Mouse (Mus musculus) kidney, embryonic 15.5 days (tissue): ENCODE results near the gene Foxs1. TPM values are rescaled to one million over a fixed set of nuclear protein-coding genes. Genes with fewer than 3 reads are reported as not detected.

Experiments
- ATAC-seq: fragments of 200-750 bp; cut with Nextera tagmentation; replicated peaks from 2 replicates; pipeline ENCODE4 v1.8.0; 2017; ENCODE audit warnings: moderate TSS enrichment; ENCODE audit not compliant: low FRiP score
- H3K27ac ChIP-seq: fragments of 300-500 bp; sonication (generic); 2 replicates; pipeline ENCODE4 v1.5.1; 2015; ENCODE audit warnings: mild to moderate bottlenecking, inconsistent platforms
- H3K27me3 ChIP-seq: fragments of 300-500 bp; sonication (generic); 2 replicates; pipeline ENCODE4 v1.6.1; 2015; ENCODE audit warnings: inconsistent platforms
- H3K36me3 ChIP-seq: fragments of 300-500 bp; sonication (generic); 2 replicates; pipeline ENCODE4 v1.6.1; 2015; ENCODE audit warnings: inconsistent platforms
- H3K4me1 ChIP-seq: fragments of 300-500 bp; sonication (generic); 2 replicates; pipeline ENCODE4 v1.6.1; 2015; ENCODE audit warnings: inconsistent platforms
- H3K4me2 ChIP-seq: fragments of 300-500 bp; sonication (generic); 2 replicates; pipeline ENCODE4 v1.6.1; 2015; ENCODE audit warnings: moderate library complexity, mild to moderate bottlenecking, inconsistent platforms
- H3K4me3 ChIP-seq: fragments of 300-500 bp; sonication (generic); replicated peaks from 2 replicates; pipeline ENCODE4 v1.5.1; 2015; ENCODE audit warnings: mild to moderate bottlenecking, inconsistent platforms
- H3K9ac ChIP-seq: fragments of 300-500 bp; sonication (generic); 2 replicates; pipeline ENCODE4 v1.6.1; 2015; ENCODE audit warnings: mild to moderate bottlenecking, inconsistent platforms
- H3K9me3 ChIP-seq: fragments of 300-500 bp; sonication (generic); replicated peaks from 2 replicates; pipeline ENCODE4 v1.6.1; 2016; ENCODE audit warnings: inconsistent platforms
- WGBS: fragments of 180-500 bp; shearing (Covaris S2); methylation state at CpG from one replicate; pipeline ENCODE4 v1.1.7; 2015; ENCODE audit warnings: mixed read lengths; 5-methylcytosine and 5-hydroxymethylcytosine counted together
- polyA plus RNA-seq: library from polyadenylated mRNA; unstranded; fragments of >200 nt; fragmentation: Nextera tagmentation; extraction: Ambion mirVana; gene quantifications from 2 replicates; pipeline ENCODE4 v1.2.1, GENCODE M21; 2015

The Foxs1 gene
- polyA plus RNA-seq, 1 experiment from 2014 or later = 6.9 TPM

DNA sequence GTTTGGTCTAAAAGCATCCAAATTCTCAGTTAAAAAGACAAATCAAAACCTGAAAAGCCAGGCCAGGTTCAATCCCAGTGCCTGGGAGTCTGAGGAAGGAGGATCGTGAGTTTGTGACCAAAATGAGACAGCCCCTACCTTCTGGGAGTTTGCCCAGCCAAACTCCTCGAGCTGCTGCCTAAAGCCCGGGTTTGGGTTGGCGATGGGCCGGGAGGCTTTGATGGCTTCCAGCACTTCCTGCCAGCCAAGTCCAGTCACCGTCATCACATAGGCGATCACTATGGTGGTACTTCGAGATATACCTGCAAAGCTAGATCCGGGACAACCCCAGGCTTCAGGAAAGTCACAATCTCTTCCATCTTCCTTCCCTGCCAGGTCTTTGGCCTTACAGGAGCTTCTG lies 11.0 kb upstream of the Foxs1 start:
- H3K27me3 ChIP-seq = peaks cover 90% of the 10 kb centered on the region
- 57% methylated on average over 9 of the region's 9 CpGs for WGBS

DNA sequence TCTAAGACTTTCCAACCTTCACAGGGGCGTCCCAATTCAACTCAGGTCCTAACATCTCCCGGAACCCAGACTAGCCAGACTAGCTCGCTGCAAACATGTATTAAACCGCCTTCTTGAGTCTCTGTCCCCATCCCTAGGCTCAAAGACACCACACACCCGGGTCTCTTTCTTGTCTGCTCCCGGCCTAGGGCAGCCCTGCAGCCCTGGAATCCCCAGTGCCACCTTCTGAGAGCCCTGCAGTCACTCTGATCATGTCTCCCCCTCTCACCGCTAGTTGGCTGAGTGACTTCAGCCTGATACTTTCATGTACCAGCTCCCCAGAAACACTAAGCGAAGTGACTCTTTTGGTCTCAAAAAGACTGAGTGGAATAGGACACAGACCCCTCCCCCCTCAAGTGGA lies 10.6 kb upstream of the Foxs1 start:
- peak overlapping the region; percentile 95 for H3K4me2 ChIP-seq
- H3K9ac ChIP-seq = 0 out of 2 replicates have a peak overlapping the region, but pooled peaks have one; percentile 35
- WGBS = 6% methylated on average over 8 of the region's 8 CpGs
- peaks cover 88% of the 10 kb centered on the region for H3K27me3 ChIP-seq
- H3K9me3 ChIP-seq = no peaks in the 10 kb centered on the region
- H3K4me3 ChIP-seq = peak overlapping the region; percentile 49
- ATAC-seq = no peak
- no peak overlapping the region for H3K27ac ChIP-seq
- H3K4me1 ChIP-seq = peaks cover 16% of the 10 kb centered on the region
- no peaks in the 10 kb centered on the region for H3K36me3 ChIP-seq

More for the DNA sequence above, 11.0 kb upstream of the Foxs1 start:
- Histone ChIP-seq H3K4me1 (peaks cover 16% of the 10 kb centered on the region), H3K9ac (no peak overlapping the region), H3K9me3 (no peaks in the 10 kb centered on the region), H3K4me2 (no peak overlapping the region), H3K4me3 (no peak overlapping the region), H3K36me3 (no peaks in the 10 kb centered on the region), H3K27ac (no peak overlapping the region)
- ATAC-seq = no peak

- H3K4me3 ChIP-seq = peak overlapping the region; percentile 49
- WGBS = under 1% methylated on average over 64 of the region's 65 CpGs
- peak overlapping the region; percentile 35; the same call in 1 of the 2 replicates for H3K9ac ChIP-seq
- peak; percentile 35; the same call in 1 of the 2 replicates for ATAC-seq
- peak overlapping the region; percentile 95 for H3K4me2 ChIP-seq
- no peak overlapping the region for H3K27ac ChIP-seq
- peaks cover 16% of the 10 kb centered on the region for H3K4me1 ChIP-seq
- H3K9me3 ChIP-seq = no peaks in the 10 kb centered on the region
- H3K36me3 ChIP-seq = no peaks in the 10 kb centered on the region
- H3K27me3 ChIP-seq = peaks cover 88% of the 10 kb centered on the region
Measured at GRCm38 (mm10) chr2:152942898-152943515, 10.0 kb upstream of the Foxs1 start.

GRCm38 (mm10) chr2:152941776-152942175 lies 8.8 kb upstream of the Foxs1 start:
- H3K36me3 ChIP-seq = no peaks in the 10 kb centered on the region
- no peak overlapping the region for H3K27ac ChIP-seq
- H3K4me1 ChIP-seq = peaks cover 16% of the 10 kb centered on the region
- H3K27me3 ChIP-seq = peaks cover 77% of the 10 kb centered on the region
- WGBS = 28% methylated on average over 7 of the region's 7 CpGs
- no peak overlapping the region for H3K9ac ChIP-seq
- H3K4me2 ChIP-seq = no peak overlapping the region
- no peaks in the 10 kb centered on the region for H3K9me3 ChIP-seq
- no peak for ATAC-seq
- no peak overlapping the region for H3K4me3 ChIP-seq

- Histone ChIP-seq H3K4me2 (no peak overlapping the region), H3K4me1 (peaks cover 16% of the 10 kb centered on the region), H3K9me3 (no peaks in the 10 kb centered on the region), H3K27ac (no peak overlapping the region), H3K36me3 (no peaks in the 10 kb centered on the region), H3K4me3 (no peak overlapping the region), H3K9ac (no peak overlapping the region), H3K27me3 (peaks cover 77% of the 10 kb centered on the region)
- ATAC-seq = no peak
- WGBS = 82% methylated on average over 6 of the region's 6 CpGs
Measured at GRCm38 (mm10) chr2:152941106-152941505, 8.1 kb upstream of the Foxs1 start.

DNA sequence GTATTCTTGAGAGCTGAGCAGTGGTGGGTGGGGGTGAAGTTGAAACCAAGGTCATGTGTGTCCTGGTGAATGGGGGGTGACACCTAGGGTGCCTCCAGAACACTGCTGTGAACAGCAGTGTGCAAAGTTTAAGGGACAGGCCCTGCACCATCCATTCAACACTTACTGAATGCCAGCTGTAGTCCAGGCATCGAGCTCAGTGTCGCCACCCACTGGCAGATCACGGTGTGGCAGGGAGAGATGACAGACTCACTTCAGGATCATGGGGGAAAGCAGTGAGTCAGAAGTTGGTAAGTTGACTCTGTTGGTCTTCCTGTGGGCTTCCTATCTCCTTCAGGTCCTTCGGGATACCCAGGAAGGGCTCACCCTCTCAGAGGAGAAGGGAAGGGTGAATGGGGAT lies 6.8 kb upstream of the Foxs1 start:
- 10% methylated on average over 4 of the region's 4 CpGs for WGBS
- H3K27ac ChIP-seq = no peak overlapping the region
- H3K9me3 ChIP-seq = no peaks in the 10 kb centered on the region
- no peak overlapping the region for H3K4me2 ChIP-seq
- peaks cover 73% of the 10 kb centered on the region for H3K27me3 ChIP-seq
- H3K36me3 ChIP-seq = no peaks in the 10 kb centered on the region
- H3K4me3 ChIP-seq = no peak overlapping the region
- no peak for ATAC-seq
- no peak overlapping the region for H3K9ac ChIP-seq
- H3K4me1 ChIP-seq = peaks cover 16% of the 10 kb centered on the region

DNA sequence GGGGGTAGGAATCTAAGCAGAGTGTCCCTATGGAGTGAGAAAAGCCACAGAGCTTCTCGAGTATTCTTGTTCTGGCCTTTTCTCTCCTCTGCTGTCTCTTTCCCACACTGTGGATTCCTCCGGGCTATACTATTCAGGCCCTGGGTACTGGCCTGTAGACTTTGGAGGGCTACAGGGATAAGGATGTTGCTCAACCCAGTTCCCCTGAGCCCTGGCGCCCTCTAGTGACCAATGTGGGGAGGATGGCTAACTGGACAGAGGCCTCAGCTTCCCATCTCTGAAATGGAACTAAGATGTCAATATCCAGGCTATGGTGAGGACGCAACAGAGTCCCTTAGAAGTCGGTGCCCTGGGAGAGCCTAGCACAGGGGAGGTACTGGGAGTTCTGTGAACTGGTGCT lies 606 bp upstream of the Foxs1 start:
- peak overlapping the region; percentile 78 for H3K27ac ChIP-seq
- no peak overlapping the region; the same call in 1 of the 2 replicates for H3K9ac ChIP-seq
- 0 out of 2 replicates have a peak, but pooled peaks have one; percentile 57 for ATAC-seq
- no peaks in the 10 kb centered on the region for H3K36me3 ChIP-seq
- H3K4me1 ChIP-seq = peaks cover 50% of the 10 kb centered on the region
- no peaks in the 10 kb centered on the region for H3K9me3 ChIP-seq
- no peak overlapping the region for H3K4me2 ChIP-seq
- 40% methylated on average over 5 of the region's 5 CpGs for WGBS
- H3K4me3 ChIP-seq = no peak overlapping the region
- peaks cover 22% of the 10 kb centered on the region; the same call in 1 of the 2 replicates for H3K27me3 ChIP-seq

- Histone ChIP-seq H3K27me3 (peaks cover 14% of the 10 kb centered on the region; the same call in 1 of the 2 replicates), H3K27ac (peak overlapping the region; percentile 78), H3K36me3 (no peaks in the 10 kb centered on the region), H3K4me3 (peak overlapping the region; percentile 15), H3K4me1 (peaks cover 70% of the 10 kb centered on the region), H3K9me3 (no peaks in the 10 kb centered on the region), H3K9ac (0 out of 2 replicates have a peak overlapping the region, but pooled peaks have one; percentile 21), H3K4me2 (peak overlapping the region; percentile 39)
- 60% methylated on average over 12 of the region's 12 CpGs for WGBS
- no peak for ATAC-seq
Measured at GRCm38 (mm10) chr2:152931456-152932160, 1.4 kb downstream of the Foxs1 start.

- peak overlapping the region; percentile 78 for H3K27ac ChIP-seq
- H3K9me3 ChIP-seq = no peaks in the 10 kb centered on the region
- H3K27me3 ChIP-seq = 0 out of 2 replicates have a peak, but pooled peaks cover 1% of the 10 kb centered on the region
- WGBS = 16% methylated on average over 2 of the region's 2 CpGs
- no peak for ATAC-seq
- peaks cover 84% of the 10 kb centered on the region for H3K4me1 ChIP-seq
- no peak overlapping the region for H3K4me3 ChIP-seq
- H3K4me2 ChIP-seq = peak overlapping the region; percentile 26
- no peaks in the 10 kb centered on the region for H3K36me3 ChIP-seq
- no peak overlapping the region for H3K9ac ChIP-seq
Measured at GRCm38 (mm10) chr2:152930276-152930675, 2.7 kb downstream of the Foxs1 start.

GRCm38 (mm10) chr2:152928988-152929370 lies 4.0 kb downstream of the Foxs1 start:
- Histone ChIP-seq H3K27ac (peak overlapping the region; percentile 86), H3K4me1 (peaks cover 97% of the 10 kb centered on the region), H3K9ac (no peak overlapping the region), H3K4me2 (no peak overlapping the region), H3K27me3 (no peaks in the 10 kb centered on the region), H3K4me3 (no peak overlapping the region), H3K9me3 (no peaks in the 10 kb centered on the region), H3K36me3 (no peaks in the 10 kb centered on the region)
- no peak for ATAC-seq
- 61% methylated on average over 3 of the region's 3 CpGs for WGBS

- H3K9ac ChIP-seq = no peak overlapping the region
- no peak for ATAC-seq
- no peaks in the 10 kb centered on the region for H3K9me3 ChIP-seq
- WGBS = 29% methylated on average over 14 of the region's 14 CpGs
- H3K36me3 ChIP-seq = no peaks in the 10 kb centered on the region
- H3K4me3 ChIP-seq = no peak overlapping the region
- H3K27me3 ChIP-seq = no peaks in the 10 kb centered on the region
- H3K4me1 ChIP-seq = peaks cover 98% of the 10 kb centered on the region
- H3K4me2 ChIP-seq = no peak overlapping the region
- H3K27ac ChIP-seq = peak overlapping the region; percentile 86
Measured at GRCm38 (mm10) chr2:152928219-152928987, 4.6 kb downstream of the Foxs1 start.

DNA sequence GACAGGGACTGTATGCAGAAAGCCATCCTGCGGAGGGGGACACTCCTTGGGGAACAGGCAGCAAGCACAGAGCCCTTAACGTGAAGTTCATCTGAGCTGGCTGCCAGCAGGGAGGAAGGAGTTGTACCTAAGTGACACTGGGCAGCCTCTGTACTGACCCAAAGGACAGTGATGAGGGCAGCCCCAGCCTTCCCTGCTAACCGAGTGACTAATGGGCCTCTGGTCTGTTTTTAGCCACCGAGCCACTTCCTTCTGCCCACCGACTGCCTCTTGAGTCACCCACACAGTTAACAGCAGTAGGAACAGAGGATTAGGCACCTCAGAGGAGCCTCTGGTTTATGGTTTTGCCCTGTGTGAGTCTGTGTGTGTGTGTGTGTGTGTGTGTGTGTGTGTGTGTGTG lies 5.6 kb downstream of the Foxs1 start:
- Histone ChIP-seq H3K36me3 (no peaks in the 10 kb centered on the region), H3K27me3 (no peaks in the 10 kb centered on the region), H3K4me1 (peaks cover 90% of the 10 kb centered on the region), H3K4me2 (no peak overlapping the region), H3K27ac (peak overlapping the region; percentile 86), H3K4me3 (no peak overlapping the region), H3K9me3 (no peaks in the 10 kb centered on the region), H3K9ac (peak overlapping the region; percentile 21; the same call in 1 of the 2 replicates)
- 51% methylated on average over 5 of the region's 5 CpGs for WGBS
- ATAC-seq = no peak
